Mouse (Mus musculus) heart, embryonic 16.5 days (tissue): Measurements from ENCODE around the gene Sdha. TPM values are rescaled to one million over a fixed set of nuclear protein-coding genes. Genes with fewer than 3 reads are reported as not detected.
A peak's percentile ranks its signal among the peaks of the same experiment; 100 is the strongest.

ENCODE experiments used
- ATAC-seq: fragments of 200-750 bp; cut with Nextera tagmentation; replicated peaks from 2 replicates; pipeline ENCODE4 v1.8.0; 2017; ENCODE audit warnings: moderate number of reproducible peaks; ENCODE audit not compliant: insufficient read depth, low FRiP score; ENCODE audit errors: extremely low read depth
- H3K27ac ChIP-seq: fragments of 300-500 bp; sonication (generic); 2 replicates; pipeline ENCODE4 v1.5.1; 2014; ENCODE audit warnings: mild to moderate bottlenecking, low read length, control low read depth, moderate library complexity
- H3K27me3 ChIP-seq: fragments of 300-500 bp; sonication (generic); 2 replicates; pipeline ENCODE4 v1.6.1; 2014; ENCODE audit warnings: low read length, mixed read lengths; ENCODE audit not compliant: control insufficient read depth, insufficient read depth
- H3K36me3 ChIP-seq: fragments of 300-500 bp; sonication (generic); 2 replicates; pipeline ENCODE4 v1.6.1; 2014; ENCODE audit not compliant: control insufficient read depth, insufficient read depth
- H3K4me1 ChIP-seq: fragments of 300-500 bp; sonication (generic); 2 replicates; pipeline ENCODE4 v1.6.1; 2014; ENCODE audit warnings: low read length, mixed read lengths; ENCODE audit not compliant: control insufficient read depth, insufficient read depth
- H3K4me2 ChIP-seq: fragments of 300-500 bp; sonication (generic); 2 replicates; pipeline ENCODE4 v1.6.1; 2014; ENCODE audit warnings: low read depth, mild to moderate bottlenecking, control low read depth, low read length
- H3K4me3 ChIP-seq: fragments of 300-500 bp; sonication (generic); 2 replicates; pipeline ENCODE4 v1.5.1; 2014; ENCODE audit warnings: mild to moderate bottlenecking, control low read depth, low read length
- H3K9ac ChIP-seq: fragments of 300-500 bp; sonication (generic); 2 replicates; pipeline ENCODE4 v1.6.1; 2014; ENCODE audit warnings: low read length, control low read depth
- H3K9me3 ChIP-seq: fragments of 300-500 bp; sonication (generic); replicated peaks from 2 replicates; pipeline ENCODE4 v1.6.1; 2016; ENCODE audit warnings: low read length; ENCODE audit not compliant: control insufficient read depth
- WGBS: fragments of 180-500 bp; shearing (Covaris S2); extraction: QIAGEN DNeasy Blood & Tissue Kit; methylation state at CpG from one replicate; pipeline ENCODE4 v1.1.7; 2014; 5-methylcytosine and 5-hydroxymethylcytosine counted together
- polyA plus RNA-seq: library from polyadenylated mRNA; unstranded; fragments of >200 nt; fragmentation: Nextera tagmentation; extraction: Ambion mirVana; gene quantifications from 2 replicates; pipeline ENCODE4 v1.2.1, GENCODE M21; 2015

Sdha gene
- polyA plus RNA-seq, 1 experiment from 2014 or later = 827 TPM

- H3K27ac ChIP-seq = peak overlapping the region; percentile 89
- peaks cover 11% of the 10 kb centered on the region for H3K4me1 ChIP-seq
- H3K9me3 ChIP-seq = no peaks in the 10 kb centered on the region
- H3K4me3 ChIP-seq = peak overlapping the region; percentile 46
- H3K27me3 ChIP-seq = no peaks in the 10 kb centered on the region
- 60% methylated on average over 13 of the region's 13 CpGs for WGBS
- H3K36me3 ChIP-seq = peaks cover 24% of the 10 kb centered on the region
- peak overlapping the region; percentile 72 for H3K9ac ChIP-seq
- peak overlapping the region; percentile 62 for H3K4me2 ChIP-seq
- ATAC-seq = peak; percentile 56
Observed at GRCm38 (mm10) chr13:74363176-74363858, 13.2 kb upstream of the Sdha start.

GRCm38 (mm10) chr13:74362218-74362617 lies 12.1 kb upstream of the Sdha start:
- H3K27ac ChIP-seq = no peak overlapping the region
- no peaks in the 10 kb centered on the region for H3K27me3 ChIP-seq
- 61% methylated on average over 2 of the region's 2 CpGs for WGBS
- H3K4me1 ChIP-seq = peaks cover 11% of the 10 kb centered on the region
- peaks cover 28% of the 10 kb centered on the region for H3K36me3 ChIP-seq
- peak overlapping the region; percentile 62 for H3K4me2 ChIP-seq
- no peak overlapping the region for H3K9ac ChIP-seq
- ATAC-seq = no peak
- H3K4me3 ChIP-seq = peak overlapping the region; percentile 46
- no peaks in the 10 kb centered on the region for H3K9me3 ChIP-seq

GRCm38 (mm10) chr13:74356491-74356890 lies 6.4 kb upstream of the Sdha start:
- Histone ChIP-seq H3K9me3 (no peaks in the 10 kb centered on the region), H3K27ac (no peak overlapping the region), H3K4me2 (no peak overlapping the region), H3K9ac (no peak overlapping the region), H3K27me3 (no peaks in the 10 kb centered on the region), H3K4me3 (no peak overlapping the region), H3K36me3 (peaks cover 49% of the 10 kb centered on the region), H3K4me1 (no peaks in the 10 kb centered on the region)
- ATAC-seq = no peak
- 89% methylated on average over 13 of the region's 13 CpGs for WGBS

- Histone ChIP-seq H3K4me2 (peak overlapping the region; percentile 63), H3K4me1 (peaks cover 18% of the 10 kb centered on the region), H3K9me3 (no peaks in the 10 kb centered on the region), H3K4me3 (peak overlapping the region; percentile 62), H3K27ac (peak overlapping the region; percentile 86), H3K27me3 (no peaks in the 10 kb centered on the region), H3K36me3 (peaks cover 12% of the 10 kb centered on the region; the same call in 1 of the 2 replicates), H3K9ac (peak overlapping the region; percentile 77)
- under 1% methylated on average over 15 of the region's 15 CpGs for WGBS
- ATAC-seq = peak; percentile 14
Observed at GRCm38 (mm10) chr13:74350435-74350906, 391 bp upstream of the Sdha start.

GRCm38 (mm10) chr13:74341036-74341435 lies 9.0 kb downstream of the Sdha start:
- ATAC-seq = no peak
- Histone ChIP-seq H3K27ac (no peak overlapping the region), H3K27me3 (no peaks in the 10 kb centered on the region), H3K36me3 (peaks cover 58% of the 10 kb centered on the region), H3K9ac (no peak overlapping the region), H3K4me2 (no peak overlapping the region), H3K9me3 (no peaks in the 10 kb centered on the region), H3K4me1 (no peaks in the 10 kb centered on the region; the same call in 1 of the 2 replicates), H3K4me3 (no peak overlapping the region)
- 41% methylated on average over 3 of the region's 3 CpGs for WGBS

GRCm38 (mm10) chr13:74329321-74329720 lies 20.8 kb downstream of the Sdha start:
- Histone ChIP-seq H3K9ac (no peak overlapping the region), H3K36me3 (peaks cover 60% of the 10 kb centered on the region), H3K4me1 (no peaks in the 10 kb centered on the region), H3K9me3 (no peaks in the 10 kb centered on the region), H3K27me3 (no peaks in the 10 kb centered on the region), H3K4me3 (no peak overlapping the region), H3K27ac (no peak overlapping the region), H3K4me2 (no peak overlapping the region)
- no peak for ATAC-seq

- no peaks in the 10 kb centered on the region for H3K27me3 ChIP-seq
- H3K4me3 ChIP-seq = peak within 1 kb of the TSS; percentile 63
- WGBS = under 1% methylated on average over 35 of the region's 36 CpGs
- H3K36me3 ChIP-seq = peaks cover 20% of the 10 kb centered on the region
- no peaks in the 10 kb centered on the region for H3K9me3 ChIP-seq
- peak within 1 kb of the TSS; percentile 89 for H3K4me2 ChIP-seq
- H3K4me1 ChIP-seq = peaks cover 10% of the 10 kb centered on the region
- ATAC-seq = peak; percentile 100
- H3K27ac ChIP-seq = peak within 1 kb of the TSS; percentile 77
- H3K9ac ChIP-seq = peak within 1 kb of the TSS; percentile 90
Observed at GRCm38 (mm10) chr13:74317170-74317849, 32.8 kb downstream of the Sdha start, which contains the start of gene Pdcd6. Gene Pdcd6, minus strand, starts transcription at chr13:74317580.

GRCm38 (mm10) chr13:74316789-74317169 lies 33.3 kb downstream of the Sdha start:
- peaks cover 10% of the 10 kb centered on the region for H3K4me1 ChIP-seq
- H3K4me3 ChIP-seq = peak overlapping the region; percentile 63
- ATAC-seq = no peak; the same call in 1 of the 2 replicates
- 2% methylated on average over 15 of the region's 15 CpGs for WGBS
- no peaks in the 10 kb centered on the region for H3K27me3 ChIP-seq
- peaks cover 14% of the 10 kb centered on the region for H3K36me3 ChIP-seq
- peak overlapping the region; percentile 90 for H3K9ac ChIP-seq
- peak overlapping the region; percentile 77 for H3K27ac ChIP-seq
- H3K9me3 ChIP-seq = no peaks in the 10 kb centered on the region
- peak overlapping the region; percentile 89 for H3K4me2 ChIP-seq

GRCm38 (mm10) chr13:74316386-74316785 lies 33.7 kb downstream of the Sdha start:
- no peaks in the 10 kb centered on the region for H3K9me3 ChIP-seq
- peak overlapping the region; percentile 89 for H3K4me2 ChIP-seq
- H3K36me3 ChIP-seq = peaks cover 12% of the 10 kb centered on the region
- H3K9ac ChIP-seq = peak overlapping the region; percentile 90
- 24% methylated on average over 4 of the region's 4 CpGs for WGBS
- no peak for ATAC-seq
- H3K27me3 ChIP-seq = no peaks in the 10 kb centered on the region
- peaks cover 10% of the 10 kb centered on the region for H3K4me1 ChIP-seq
- peak overlapping the region; percentile 77 for H3K27ac ChIP-seq
- peak overlapping the region; percentile 63 for H3K4me3 ChIP-seq
